Mouse (Mus musculus) testis, adult 2 months (tissue): Measurements from ENCODE around the gene Evc2. TPM values are rescaled to one million over a fixed set of nuclear protein-coding genes. Genes with fewer than 3 reads are reported as not detected.
A peak's percentile ranks its signal among the peaks of the same experiment; 100 is the strongest.

Source experiments
- H3K27ac ChIP-seq: fragments of 200-500 bp; 2 replicates; pipeline ENCODE4 v1.5.1; 2012; ENCODE audit warnings: low read depth, low read length; ENCODE audit not compliant: control insufficient read depth, insufficient read depth
- H3K27me3 ChIP-seq: fragments of 200-500 bp; 2 replicates; pipeline ENCODE4 v1.6.1; 2012; ENCODE audit warnings: mild to moderate bottlenecking, low read length, moderate library complexity; ENCODE audit not compliant: control insufficient read depth, insufficient read depth
- H3K36me3 ChIP-seq: fragments of 200-500 bp; 2 replicates; pipeline ENCODE4 v1.6.1; 2012; ENCODE audit warnings: mild to moderate bottlenecking, low read length; ENCODE audit not compliant: control insufficient read depth, insufficient read depth
- H3K4me1 ChIP-seq: fragments of 200-500 bp; 2 replicates; pipeline ENCODE4 v1.6.1; 2012; ENCODE audit warnings: low read length; ENCODE audit not compliant: control insufficient read depth, insufficient read depth
- H3K4me3 ChIP-seq: fragments of 200-500 bp; 2 replicates; pipeline ENCODE4 v1.5.1; 2012; ENCODE audit warnings: low read depth, mild to moderate bottlenecking, low read length, moderate library complexity, mixed read lengths; ENCODE audit not compliant: control insufficient read depth
- CTCF ChIP-seq: fragments of 200-500 bp; IDR thresholded peaks from 2 replicates; pipeline ENCODE4 v1.5.1; 2012; ENCODE audit warnings: low read depth, mild to moderate bottlenecking, inconsistent platforms, low read length, moderate library complexity; ENCODE audit not compliant: control insufficient read depth, insufficient read depth, insufficient replicate concordance
- POLR2A ChIP-seq: fragments of 200-500 bp; IDR thresholded peaks from 2 replicates; pipeline ENCODE4 v1.6.1; 2012; ENCODE audit warnings: low read depth, mild to moderate bottlenecking, inconsistent platforms, low read length, moderate library complexity; ENCODE audit not compliant: control insufficient read depth
- polyA plus RNA-seq: library from polyadenylated mRNA; depleted of rRNA; stranded (reverse); fragments of >200 nt; gene quantifications from 2 replicates; pipeline ENCODE4 v1.2.3, GENCODE M21; 2012; rRNA removed

The Evc2 gene
- 1.7 and 1.8 TPM in 2 replicates for polyA plus RNA-seq

DNA sequence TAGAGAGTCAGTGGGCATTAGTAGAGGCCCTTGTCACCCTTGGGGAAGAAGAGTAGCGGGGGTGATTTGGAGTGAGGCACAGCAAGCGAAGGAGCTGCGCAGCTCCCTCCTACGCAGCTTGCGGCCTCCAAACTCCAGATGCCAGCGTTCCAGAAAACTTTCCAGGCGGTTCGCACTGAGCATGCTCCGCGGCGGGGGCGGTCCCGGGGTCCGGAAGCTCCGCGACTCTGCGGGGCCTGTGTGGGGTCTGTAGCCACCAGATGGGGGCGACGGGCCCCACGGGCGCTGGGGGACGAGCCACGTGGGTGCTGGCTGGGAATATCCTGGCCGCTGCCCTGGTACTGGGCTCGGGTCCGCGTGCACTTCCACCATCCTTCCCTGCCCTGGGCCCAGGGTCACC, at the start of gene Evc2:
Evc2 (plus strand) TSS at position 212 of the 400 bp plus-strand sequence.
- Histone ChIP-seq H3K4me1 (peaks cover 14% of the 10 kb centered on the region), H3K4me3 (peak within 1 kb of the TSS; percentile 69), H3K36me3 (no peaks in the 10 kb centered on the region), H3K27ac (no peak within 1 kb of the TSS), H3K27me3 (no peaks in the 10 kb centered on the region)
- no peak for TF ChIP-seq POLR2A
- no peak for TF ChIP-seq CTCF

DNA sequence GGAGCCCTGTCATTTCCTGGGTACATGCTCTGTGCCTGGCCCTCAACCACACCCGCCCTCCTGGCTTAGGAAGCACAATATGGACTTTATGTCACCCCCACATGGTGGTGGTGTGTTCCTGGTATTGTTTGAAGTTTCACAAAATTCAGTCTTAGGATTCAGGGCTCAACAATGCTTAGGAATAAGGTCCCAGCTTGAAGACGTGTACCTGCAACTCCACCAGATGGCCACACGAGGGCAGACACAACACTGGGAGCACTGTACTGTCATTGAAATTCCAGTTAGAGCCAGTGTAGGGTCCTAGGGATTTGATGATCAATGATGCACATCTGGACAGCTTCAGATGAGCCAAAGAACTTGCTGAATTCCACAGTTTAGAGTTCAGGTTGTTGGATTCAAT, 49.1 kb upstream of the Evc2 start:
- no peaks in the 10 kb centered on the region for H3K27me3 ChIP-seq
- no peaks in the 10 kb centered on the region for H3K36me3 ChIP-seq
- TF ChIP-seq CTCF, result peak; percentile 68; the same call in 1 of the 2 replicates
- TF ChIP-seq POLR2A, result no peak
- H3K27ac ChIP-seq, result no peak overlapping the region
- H3K4me3 ChIP-seq, result no peak overlapping the region
- no peaks in the 10 kb centered on the region for H3K4me1 ChIP-seq

DNA sequence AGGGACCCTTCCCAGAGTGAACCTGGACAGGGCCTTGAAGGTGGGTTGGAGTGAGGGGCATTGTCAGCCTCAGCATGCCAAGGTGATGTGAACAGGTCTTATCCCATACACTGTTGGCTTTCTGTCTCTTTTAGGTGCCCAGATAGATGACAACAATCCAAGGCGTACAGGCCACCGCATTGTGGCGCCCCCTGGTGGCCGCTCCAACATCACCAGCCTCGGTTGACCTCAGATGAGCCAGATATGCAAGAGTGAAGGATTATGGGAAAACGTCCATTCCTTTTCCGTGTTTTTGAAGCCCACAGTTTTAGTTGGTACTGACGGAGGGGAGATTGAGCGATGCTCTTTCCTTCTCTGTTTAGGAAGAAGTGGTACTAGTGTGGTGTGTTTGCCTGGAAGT, 47.3 kb upstream of the Evc2 start:
- Histone ChIP-seq H3K36me3 (no peaks in the 10 kb centered on the region), H3K4me1 (no peaks in the 10 kb centered on the region), H3K27ac (no peak overlapping the region), H3K4me3 (peak overlapping the region; percentile 44), H3K27me3 (no peaks in the 10 kb centered on the region)
- peak; percentile 93 for TF ChIP-seq CTCF
- no peak for TF ChIP-seq POLR2A

DNA sequence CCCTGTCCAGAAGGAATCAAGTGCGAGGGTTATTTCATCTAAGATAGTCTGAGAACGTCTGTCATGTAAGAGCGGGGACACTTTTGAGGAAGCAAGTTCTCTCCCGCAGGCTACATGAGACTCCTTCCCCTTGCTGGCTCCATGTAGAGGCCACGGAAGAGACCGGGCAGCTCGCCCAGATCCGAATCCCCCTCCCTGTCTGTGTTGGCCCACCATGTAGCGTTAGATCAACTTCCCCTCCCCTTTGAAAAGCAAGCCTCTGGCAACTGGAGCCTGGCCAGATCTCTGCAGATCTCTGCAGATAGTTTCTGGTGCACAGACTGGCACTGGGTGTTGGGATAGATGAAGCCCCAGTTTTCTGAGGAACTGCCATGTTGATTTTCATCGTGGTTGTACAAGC, 41.6 kb upstream of the Evc2 start:
- Histone ChIP-seq H3K36me3 (no peaks in the 10 kb centered on the region), H3K4me1 (no peaks in the 10 kb centered on the region), H3K4me3 (no peak overlapping the region), H3K27ac (no peak overlapping the region), H3K27me3 (no peaks in the 10 kb centered on the region)
- no peak for TF ChIP-seq CTCF
- no peak for TF ChIP-seq POLR2A

DNA sequence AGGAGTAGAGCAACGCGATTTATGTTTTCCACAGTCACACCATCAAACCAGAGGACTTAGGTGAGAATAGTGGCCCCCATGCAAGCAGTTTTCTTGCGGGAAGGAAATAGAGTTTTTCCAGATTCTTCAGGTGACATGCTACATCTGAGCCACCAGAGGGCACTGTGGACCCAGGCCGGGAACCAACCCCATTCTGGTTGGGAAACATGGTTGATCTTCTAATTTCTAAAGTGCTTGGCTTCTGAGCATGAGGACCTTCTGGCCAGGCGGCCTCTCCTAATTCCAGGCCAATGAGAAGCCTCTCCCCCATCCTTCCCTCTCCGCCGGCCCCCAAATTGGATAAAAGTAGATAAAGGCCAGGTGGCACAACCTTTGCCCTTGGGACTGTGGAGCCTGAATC, 39.9 kb upstream of the Evc2 start:
- Histone ChIP-seq H3K4me3 (no peak overlapping the region), H3K4me1 (no peaks in the 10 kb centered on the region), H3K27me3 (no peaks in the 10 kb centered on the region), H3K36me3 (no peaks in the 10 kb centered on the region), H3K27ac (no peak overlapping the region)
- TF ChIP-seq CTCF (peak; percentile 77; the same call in 1 of the 2 replicates), POLR2A (no peak)

DNA sequence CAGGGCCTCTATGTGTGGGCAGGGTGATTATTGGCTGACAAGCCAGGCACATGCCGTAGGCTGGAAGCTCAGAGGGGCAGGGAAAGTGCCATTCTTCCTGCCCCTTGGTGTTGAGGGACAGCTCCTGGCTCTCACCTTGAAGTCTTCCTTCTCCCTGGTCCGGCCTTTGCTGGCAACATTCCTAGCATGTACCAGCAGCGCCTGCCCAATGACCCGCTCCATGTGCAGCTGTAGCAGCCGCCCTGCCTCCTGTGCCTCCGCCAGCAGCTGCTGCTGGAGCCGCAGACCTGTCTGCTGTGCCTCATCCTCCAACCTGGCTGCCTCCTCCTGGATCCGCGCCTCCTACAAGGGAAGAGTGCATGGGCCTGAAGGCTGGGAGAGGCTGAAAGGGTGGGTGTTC, 28.3 kb upstream of the Evc2 start:
- Histone ChIP-seq H3K4me1 (no peaks in the 10 kb centered on the region), H3K36me3 (no peaks in the 10 kb centered on the region), H3K27ac (no peak overlapping the region), H3K4me3 (no peak overlapping the region), H3K27me3 (no peaks in the 10 kb centered on the region)
- TF ChIP-seq CTCF, result no peak
- TF ChIP-seq POLR2A, result no peak

DNA sequence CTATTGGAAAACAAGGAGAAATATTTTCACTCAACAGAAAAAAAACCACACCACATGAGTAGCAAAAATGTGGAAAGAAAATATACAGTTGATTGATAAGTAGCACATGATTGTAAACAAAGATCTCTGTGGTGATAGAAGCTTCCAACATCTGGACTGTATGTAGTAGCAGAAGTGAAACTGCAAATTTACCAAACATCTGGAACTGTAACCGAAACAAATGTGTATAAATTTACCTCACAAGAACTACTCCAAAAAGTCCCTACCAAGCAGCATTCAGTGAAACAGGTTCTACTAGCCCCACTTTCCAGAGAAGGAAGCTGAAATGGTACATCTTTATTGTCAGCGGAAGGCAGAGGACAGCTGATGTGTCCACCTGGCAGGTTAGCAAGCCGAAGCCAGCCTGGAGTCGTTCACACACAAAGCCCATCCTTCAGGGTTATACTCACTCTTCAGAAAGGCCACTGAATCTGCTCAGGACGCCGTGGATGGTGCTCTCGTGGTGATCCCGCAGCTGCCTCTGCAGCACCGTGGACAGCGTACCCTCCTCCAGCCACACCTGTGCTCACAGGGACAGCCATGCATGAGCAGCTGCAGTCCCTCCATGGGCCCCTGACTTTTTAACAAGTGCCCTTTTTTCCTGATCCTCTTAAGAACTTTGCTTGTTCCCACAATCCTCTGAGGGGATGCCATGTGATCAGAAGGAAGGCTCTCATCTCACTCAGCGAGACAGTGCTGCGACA, 25.1 kb upstream of the Evc2 start:
- TF ChIP-seq CTCF (no peak), POLR2A (no peak)
- no peak overlapping the region for H3K27ac ChIP-seq
- no peak overlapping the region for H3K4me3 ChIP-seq
- H3K36me3 ChIP-seq, result no peaks in the 10 kb centered on the region
- H3K27me3 ChIP-seq, result no peaks in the 10 kb centered on the region
- no peaks in the 10 kb centered on the region for H3K4me1 ChIP-seq
